Mouse (Mus musculus) liver, adult 2 months (tissue): ENCODE data around the gene Crygn. TPM values are rescaled to one million over a fixed set of nuclear protein-coding genes. Genes with fewer than 3 reads are reported as not detected.

Experiments
- DNase-seq: peaks from one replicate; pipeline ENCODE4 v3.0.0-alpha.2; 2011; ENCODE audit warnings: low read depth, low spot score; ENCODE audit errors: extremely low read depth
- H3K27ac ChIP-seq: fragments of 200-500 bp; replicated peaks from 2 replicates; pipeline ENCODE4 v1.5.1; 2012; ENCODE audit warnings: low read depth, mild to moderate bottlenecking, control low read depth, inconsistent platforms, low read length; ENCODE audit not compliant: insufficient read depth
- H3K27me3 ChIP-seq: fragments of 200-500 bp; 2 replicates; pipeline ENCODE4 v1.6.1; 2012; ENCODE audit warnings: mild to moderate bottlenecking, moderate library complexity, low read length, inconsistent platforms; ENCODE audit not compliant: control insufficient read depth, insufficient read depth
- H3K36me3 ChIP-seq: fragments of 200-500 bp; 2 replicates; pipeline ENCODE4 v1.6.1; 2012; ENCODE audit warnings: low read length, inconsistent platforms; ENCODE audit not compliant: control insufficient read depth, insufficient read depth
- H3K4me1 ChIP-seq: fragments of 200-500 bp; 2 replicates; pipeline ENCODE4 v1.6.1; 2011; ENCODE audit warnings: low read length; ENCODE audit not compliant: control insufficient read depth, insufficient read depth
- H3K4me3 ChIP-seq: fragments of 200-500 bp; 2 replicates; pipeline ENCODE4 v1.5.1; 2011; ENCODE audit warnings: low read depth, mild to moderate bottlenecking, control low read depth, low read length, moderate library complexity; ENCODE audit not compliant: insufficient read depth
- H3K79me2 ChIP-seq: fragments of 200-500 bp; 2 replicates; pipeline ENCODE4 v1.6.1; 2012; ENCODE audit warnings: inconsistent platforms, mild to moderate bottlenecking, low read length, moderate library complexity; ENCODE audit not compliant: control insufficient read depth, insufficient read depth
- H3K9ac ChIP-seq: fragments of 200-500 bp; 2 replicates; pipeline ENCODE4 v1.6.1; 2012; ENCODE audit warnings: low read depth, mild to moderate bottlenecking, control low read depth, inconsistent platforms, low read length
- CTCF ChIP-seq: fragments of 200-500 bp; IDR thresholded peaks from 2 replicates; pipeline ENCODE4 v1.5.1; 2011; ENCODE audit warnings: low read depth, low read length, control low read depth
- POLR2A ChIP-seq: fragments of 200-500 bp; IDR thresholded peaks from 2 replicates; pipeline ENCODE4 v1.6.1; 2011; ENCODE audit warnings: low read length, control low read depth; ENCODE audit not compliant: insufficient read depth; ENCODE audit errors: extremely low read depth
- WGBS: fragments of 180-500 bp; shearing (Covaris S2); methylation state at CpG from one replicate; pipeline ENCODE4 v1.1.7; 2018; 5-methylcytosine and 5-hydroxymethylcytosine counted together
- polyA plus RNA-seq: library from polyadenylated mRNA; depleted of rRNA; stranded (reverse); fragments of >200 nt; gene quantifications from 2 replicates; pipeline ENCODE4 v1.2.3, GENCODE M21; 2012
- total RNA-seq: library from RNA; depleted of rRNA; stranded (reverse); fragments of >200 nt; gene quantifications from 2 replicates; pipeline ENCODE4 v1.2.3, GENCODE M21; 2014

Gene Crygn
- total and polyA plus RNA-seq, 2 experiments, result 1.0 to 1.4 TPM

DNA sequence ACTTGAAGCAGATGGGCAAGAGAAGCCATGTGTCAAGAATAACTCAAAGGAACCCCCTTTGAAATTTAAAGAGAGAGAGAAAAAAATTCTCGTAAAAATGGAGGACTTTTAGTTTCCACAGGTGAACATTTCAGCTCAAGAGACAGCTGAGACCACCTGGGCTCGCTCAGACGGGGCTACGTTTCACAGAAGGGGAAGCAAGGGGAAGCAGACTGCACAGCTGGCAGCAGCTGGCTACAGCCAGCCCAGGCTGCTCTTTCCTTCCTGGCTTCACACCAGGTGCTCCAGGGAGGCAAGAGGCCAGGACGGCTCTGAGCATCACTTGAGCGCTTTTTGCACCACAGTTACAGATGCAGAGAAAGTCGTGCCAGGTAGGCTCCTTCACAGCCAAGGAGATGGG lies 40.0 kb upstream of the Crygn start:
- WGBS, result 57% methylated on average over 7 of the region's 7 CpGs
- no peak for DNase-seq
- Histone ChIP-seq H3K27ac (no peak overlapping the region), H3K79me2 (no peaks in the 10 kb centered on the region), H3K4me1 (no peaks in the 10 kb centered on the region), H3K9ac (no peak overlapping the region), H3K27me3 (no peaks in the 10 kb centered on the region), H3K36me3 (peaks cover 4% of the 10 kb centered on the region; the same call in 1 of the 2 replicates), H3K4me3 (no peak overlapping the region)
- TF ChIP-seq POLR2A (no peak), CTCF (no peak)

DNA sequence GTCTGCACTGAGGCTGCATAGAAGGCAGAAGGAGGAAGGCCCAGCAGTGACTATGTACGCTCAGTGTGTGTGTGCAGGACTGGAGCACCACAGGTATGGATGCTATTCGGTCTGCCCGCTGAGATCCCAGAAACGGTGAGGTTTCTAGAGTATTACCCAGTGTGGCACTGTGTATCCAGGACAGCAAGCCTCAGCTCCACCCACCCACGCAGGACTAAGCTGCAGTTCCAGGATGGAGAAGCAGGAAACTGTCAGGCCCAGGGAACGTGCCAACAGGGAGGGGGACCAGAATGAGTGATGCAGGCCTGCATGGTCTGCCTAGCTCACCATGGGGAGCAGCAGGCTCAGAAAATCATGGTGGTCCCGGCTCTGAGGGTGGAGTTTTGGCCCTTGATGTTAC lies 35.2 kb upstream of the Crygn start:
- Histone ChIP-seq H3K36me3 (no peaks in the 10 kb centered on the region), H3K27ac (no peak overlapping the region), H3K4me1 (no peaks in the 10 kb centered on the region), H3K4me3 (no peak overlapping the region), H3K27me3 (no peaks in the 10 kb centered on the region), H3K9ac (no peak overlapping the region), H3K79me2 (no peaks in the 10 kb centered on the region)
- TF ChIP-seq CTCF (no peak), POLR2A (no peak)
- WGBS, result 81% methylated on average over 7 of the region's 7 CpGs
- no peak for DNase-seq

DNA sequence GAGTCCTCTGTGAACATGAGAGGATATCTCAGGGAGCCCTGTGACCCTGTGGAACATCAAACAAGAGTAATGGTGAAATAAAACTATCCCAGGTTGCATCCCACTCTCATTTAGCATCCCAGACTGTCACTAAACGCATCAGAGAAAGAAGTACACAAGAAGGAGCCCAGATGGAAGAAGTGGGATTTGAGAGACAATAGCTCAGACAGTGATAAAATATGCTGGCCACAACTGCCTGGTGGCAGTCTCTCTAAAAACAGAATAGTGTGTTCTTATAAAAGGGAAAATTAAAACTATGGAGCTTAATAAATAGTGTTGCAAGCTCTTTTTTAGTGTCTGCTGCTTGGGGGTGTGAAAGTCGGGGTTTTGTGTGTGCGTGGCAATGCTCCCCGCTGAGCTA lies 25.1 kb upstream of the Crygn start:
- Histone ChIP-seq H3K9ac (no peak overlapping the region), H3K79me2 (no peaks in the 10 kb centered on the region), H3K36me3 (no peaks in the 10 kb centered on the region), H3K27ac (no peak overlapping the region), H3K4me3 (no peak overlapping the region), H3K27me3 (no peaks in the 10 kb centered on the region; the same call in 1 of the 2 replicates), H3K4me1 (peaks cover 2% of the 10 kb centered on the region; the same call in 1 of the 2 replicates)
- DNase-seq, result no peak
- WGBS, result 84% methylated on average over 4 of the region's 4 CpGs
- no peak for TF ChIP-seq POLR2A
- no peak for TF ChIP-seq CTCF

- H3K9ac ChIP-seq, result no peak overlapping the region
- H3K27me3 ChIP-seq, result no peaks in the 10 kb centered on the region; the same call in 1 of the 2 replicates
- TF ChIP-seq CTCF, result no peak
- TF ChIP-seq POLR2A, result no peak
- 47% methylated on average over 5 of the region's 5 CpGs for WGBS
- H3K4me1 ChIP-seq, result peaks cover 2% of the 10 kb centered on the region; the same call in 1 of the 2 replicates
- H3K4me3 ChIP-seq, result no peak overlapping the region
- H3K36me3 ChIP-seq, result no peaks in the 10 kb centered on the region
- no peak overlapping the region for H3K27ac ChIP-seq
- no peak for DNase-seq
- no peaks in the 10 kb centered on the region for H3K79me2 ChIP-seq
Measured at GRCm38 (mm10) chr5:24781048-24781447, 23.2 kb upstream of the Crygn start.

DNA sequence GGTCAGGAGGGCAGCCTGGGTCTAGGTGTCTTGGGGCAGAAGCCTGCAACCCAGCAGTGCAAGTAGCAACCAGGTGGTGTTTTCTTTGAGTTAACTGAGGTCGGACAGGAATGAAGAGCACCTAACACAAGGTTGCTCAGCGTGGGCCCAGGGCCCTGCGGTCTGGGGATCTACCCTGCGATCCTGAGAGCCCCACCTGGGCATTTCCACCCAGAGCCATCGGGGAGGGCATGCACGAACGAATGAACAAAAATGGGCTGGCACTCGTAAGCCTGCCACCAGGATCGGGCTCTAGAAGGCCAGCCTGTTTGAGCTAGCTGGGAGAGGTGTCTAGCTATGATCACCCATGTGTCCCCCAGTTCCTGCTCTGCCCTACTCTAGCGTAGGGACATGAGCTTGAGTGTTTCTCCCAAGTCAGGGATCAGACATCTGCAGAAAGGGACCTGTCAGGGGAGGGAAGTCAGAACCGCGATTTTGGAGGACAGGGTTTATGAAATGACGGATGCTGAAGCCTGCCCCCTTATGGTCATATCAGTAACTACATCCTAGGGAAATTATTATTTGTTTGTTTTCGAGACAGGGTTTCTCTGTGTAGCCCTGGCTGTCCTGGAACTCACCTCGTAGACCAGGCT lies 22.2 kb upstream of the Crygn start:
- peaks cover 2% of the 10 kb centered on the region; the same call in 1 of the 2 replicates for H3K4me1 ChIP-seq
- peak; percentile 62 for TF ChIP-seq CTCF
- TF ChIP-seq POLR2A, result no peak
- H3K27ac ChIP-seq, result no peak overlapping the region
- H3K4me3 ChIP-seq, result no peak overlapping the region
- no peak overlapping the region for H3K9ac ChIP-seq
- peak; percentile 19 for DNase-seq
- no peaks in the 10 kb centered on the region for H3K36me3 ChIP-seq
- H3K79me2 ChIP-seq, result no peaks in the 10 kb centered on the region
- H3K27me3 ChIP-seq, result no peaks in the 10 kb centered on the region; the same call in 1 of the 2 replicates
- WGBS, result 46% methylated on average over 15 of the region's 15 CpGs

- Histone ChIP-seq H3K27me3 (no peaks in the 10 kb centered on the region; the same call in 1 of the 2 replicates), H3K79me2 (no peaks in the 10 kb centered on the region), H3K4me1 (peaks cover 2% of the 10 kb centered on the region; the same call in 1 of the 2 replicates), H3K27ac (no peak overlapping the region), H3K4me3 (no peak overlapping the region), H3K9ac (no peak overlapping the region), H3K36me3 (no peaks in the 10 kb centered on the region)
- no peak for DNase-seq
- no peak for TF ChIP-seq POLR2A
- no peak for TF ChIP-seq CTCF
Measured at GRCm38 (mm10) chr5:24779321-24779720, 21.5 kb upstream of the Crygn start.
